Mouse (Mus musculus) adrenal gland, postnatal 4 days (tissue): Measurements from ENCODE around the gene Spaca4. TPM values are rescaled to one million over a fixed set of nuclear protein-coding genes. Genes with fewer than 3 reads are reported as not detected.

ENCODE experiments used
- DNase-seq, 2 experiments: peaks; one replicate each; pipeline ENCODE4 v3.0.0; 2021 to 2022; ENCODE audit warnings: low spot score in 2 of 2, mixed read lengths in 2 of 2
- total RNA-seq, 2 experiments: library from RNA; stranded (reverse); gene quantifications; 2 replicates each; pipeline ENCODE4 v1.2.3; 2021

The Spaca4 gene
- total RNA-seq, 2 experiments from 2014 or later, result not detected

DNA sequence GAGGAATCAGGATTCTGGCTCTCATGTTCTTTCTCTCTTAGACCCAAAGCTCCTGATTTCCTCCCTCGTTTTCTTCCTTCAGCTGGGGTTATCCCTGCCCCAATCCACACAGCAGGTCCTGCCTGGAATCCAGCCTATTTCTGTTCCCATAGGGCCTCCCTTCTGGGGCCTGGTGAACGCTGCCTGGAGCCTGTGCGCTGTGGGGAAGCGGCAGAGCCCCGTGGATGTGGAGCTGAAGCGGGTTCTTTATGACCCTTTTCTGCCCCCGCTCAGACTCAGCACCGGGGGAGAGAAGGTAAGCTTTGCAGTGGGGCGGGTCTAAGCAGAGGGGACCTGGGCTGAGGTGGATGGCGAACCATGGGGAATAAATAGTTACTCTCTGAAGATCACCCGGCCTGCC lies 24.5 kb downstream of the Spaca4 start:
- no peak for DNase-seq

DNA sequence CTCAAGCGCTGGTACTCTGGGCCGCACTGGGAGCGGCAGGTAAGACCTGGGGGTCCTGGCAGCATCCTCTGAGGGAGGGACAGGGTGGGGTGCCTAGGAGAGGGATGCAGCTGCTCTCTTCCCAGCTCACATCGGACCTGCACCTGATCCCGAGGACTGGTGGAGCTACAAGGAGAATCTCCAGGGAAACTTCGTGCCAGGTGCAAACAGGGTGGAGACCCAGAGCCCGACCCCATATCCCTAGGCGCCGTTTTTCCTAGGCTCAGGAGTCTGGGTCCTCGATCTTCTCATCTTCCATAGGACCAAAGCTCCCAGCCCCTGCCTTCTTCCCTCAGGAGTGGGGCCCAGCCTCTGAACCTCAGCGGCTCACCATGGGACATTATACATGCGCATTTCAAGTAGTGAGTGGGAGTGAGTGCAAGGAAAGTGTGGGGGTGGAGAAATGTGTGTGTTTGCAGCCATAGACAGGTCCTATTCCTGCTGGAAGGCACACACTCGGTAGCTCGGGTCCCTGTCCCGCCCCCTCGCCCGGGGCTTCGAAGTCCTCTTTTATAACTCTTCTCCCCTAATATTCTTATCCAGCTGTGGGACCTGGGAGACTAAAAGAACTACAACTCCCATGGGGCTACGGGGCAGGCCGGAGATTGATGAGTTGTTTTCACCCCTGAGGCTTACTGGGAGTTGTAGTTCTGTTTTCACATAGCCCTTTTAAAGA lies 25.2 kb downstream of the Spaca4 start:
- DNase-seq, result no peak

DNA sequence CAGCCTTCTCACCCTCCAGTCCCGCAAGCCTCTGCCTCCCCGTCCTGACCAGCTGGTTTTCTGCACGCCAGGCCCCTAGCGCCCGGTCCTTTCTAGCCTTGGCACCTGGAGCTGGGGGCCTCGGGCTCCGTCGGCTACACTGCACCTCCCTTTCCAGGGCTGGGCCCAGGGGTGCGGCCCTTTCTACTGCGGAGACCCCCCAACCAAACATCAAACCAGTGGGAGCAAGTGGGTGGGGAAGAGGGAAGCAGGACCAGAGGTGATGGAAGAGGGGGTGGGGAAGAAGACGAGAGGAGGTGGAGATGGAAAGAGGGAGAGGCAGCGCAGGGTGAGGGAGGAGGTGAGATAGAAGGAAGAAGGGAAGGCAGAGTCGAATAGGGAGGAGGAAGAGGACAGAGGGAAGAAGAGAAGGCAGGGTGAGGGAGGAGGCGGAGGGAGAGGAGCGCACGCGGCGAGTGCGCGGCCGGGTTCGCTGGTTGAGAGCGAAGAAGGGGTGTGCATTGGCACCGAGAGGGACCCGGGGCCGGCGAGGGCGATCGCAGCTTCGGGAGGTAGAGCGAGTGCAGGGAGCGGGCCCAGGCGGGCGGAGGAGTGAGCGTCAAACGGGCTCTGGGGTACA lies 26.0 kb downstream of the Spaca4 start, which contains the start of gene Car11:
TSS of gene Car11 (plus strand) at position 321 of the 619 bp plus-strand sequence.
- no peak for DNase-seq

DNA sequence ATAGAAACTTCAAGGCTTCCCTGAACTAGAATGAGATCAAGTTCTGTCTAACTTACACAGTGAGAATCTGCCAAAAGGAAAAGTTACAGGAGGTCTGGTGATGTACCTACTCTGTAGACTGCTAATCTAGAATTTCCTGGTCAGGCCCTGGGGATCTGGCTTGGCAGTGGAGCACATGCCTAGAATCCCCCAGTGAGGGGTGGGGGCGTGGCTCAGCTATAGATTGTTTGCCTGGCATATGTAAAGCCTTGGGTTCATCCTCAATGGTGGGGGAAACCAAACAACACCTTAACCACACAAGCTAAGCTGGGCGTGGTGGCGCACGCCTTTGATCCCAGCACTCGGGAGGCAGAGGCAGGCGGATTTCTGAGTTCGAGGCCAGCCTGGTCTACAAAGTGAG lies 27.7 kb downstream of the Spaca4 start:
- DNase-seq, result no peak

DNA sequence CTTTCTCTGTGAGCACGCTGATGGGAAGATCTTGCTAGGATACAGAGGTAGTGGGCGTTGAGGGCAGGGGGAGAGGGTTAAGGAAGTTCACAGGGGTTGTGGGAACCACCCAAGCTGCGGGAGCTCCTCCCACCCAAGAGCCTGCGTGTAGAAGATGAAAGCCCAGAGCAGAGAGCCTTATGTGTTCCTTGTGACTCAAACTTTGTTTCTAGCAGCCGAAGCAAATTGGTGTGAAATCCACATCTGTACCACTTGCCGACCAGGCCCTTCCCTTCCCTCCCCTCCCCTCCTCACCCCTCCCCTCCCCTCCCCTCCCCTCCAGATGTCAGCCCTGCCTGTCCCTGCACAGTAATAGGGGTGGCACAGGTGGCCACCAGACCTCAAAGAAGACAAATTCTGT lies 30.5 kb downstream of the Spaca4 start:
- DNase-seq, result no peak

DNA sequence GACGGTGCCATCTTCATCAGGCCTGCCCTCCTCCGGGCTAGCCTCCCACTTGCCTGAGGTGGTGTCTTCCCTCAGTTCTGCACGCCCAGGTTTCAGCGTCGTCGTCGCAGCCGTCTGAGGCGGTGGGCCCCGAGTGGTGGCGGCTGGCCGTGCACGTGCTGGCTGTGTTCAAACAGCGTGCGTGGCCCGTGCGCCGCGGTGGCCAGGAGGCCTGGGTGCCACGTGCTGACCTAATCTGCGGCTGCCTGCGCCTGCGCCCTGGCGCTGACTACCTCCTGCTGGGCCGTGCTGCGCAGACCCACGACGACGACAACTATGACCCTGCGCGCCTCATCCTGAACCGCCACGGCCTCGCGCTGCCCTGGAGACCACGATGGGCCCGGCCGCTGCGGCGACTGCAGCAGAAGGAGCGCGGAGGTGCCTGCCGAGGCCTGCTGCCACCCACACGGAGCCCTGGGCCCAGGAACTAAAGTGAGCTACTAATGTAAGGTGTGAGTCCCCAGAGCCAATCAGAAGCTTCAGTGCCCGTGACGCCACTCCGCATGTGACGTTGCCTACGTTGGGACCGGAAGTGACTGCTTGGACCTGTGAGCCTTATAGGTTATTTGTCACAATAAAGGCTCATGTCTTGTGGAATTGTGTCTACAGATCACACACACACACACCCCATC lies 31.6 kb downstream of the Spaca4 start, which contains the start of gene Sec1:
TSS of gene Sec1 (minus strand) at position 482 of the 671 bp plus-strand sequence.
- no peak for DNase-seq

DNA sequence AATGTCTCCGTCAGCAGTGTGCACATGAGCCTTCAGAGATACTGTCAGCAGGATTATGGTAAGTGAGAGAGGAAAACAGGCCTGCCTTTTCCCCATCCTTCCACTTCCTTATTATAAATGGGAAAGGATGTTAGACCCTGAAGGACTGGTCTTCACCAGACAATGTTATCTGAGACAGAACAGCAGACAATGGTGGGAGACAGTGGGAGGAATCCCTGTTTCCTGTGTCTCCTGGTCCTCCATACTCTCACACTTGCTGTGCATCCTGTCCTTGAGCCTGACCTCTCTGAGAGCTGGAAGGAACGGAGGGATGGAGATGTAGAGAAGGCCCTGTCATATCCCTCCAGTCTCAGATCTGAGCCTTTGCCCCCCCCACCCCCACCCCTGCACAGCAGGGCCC lies 33.2 kb downstream of the Spaca4 start:
- no peak for DNase-seq

DNA sequence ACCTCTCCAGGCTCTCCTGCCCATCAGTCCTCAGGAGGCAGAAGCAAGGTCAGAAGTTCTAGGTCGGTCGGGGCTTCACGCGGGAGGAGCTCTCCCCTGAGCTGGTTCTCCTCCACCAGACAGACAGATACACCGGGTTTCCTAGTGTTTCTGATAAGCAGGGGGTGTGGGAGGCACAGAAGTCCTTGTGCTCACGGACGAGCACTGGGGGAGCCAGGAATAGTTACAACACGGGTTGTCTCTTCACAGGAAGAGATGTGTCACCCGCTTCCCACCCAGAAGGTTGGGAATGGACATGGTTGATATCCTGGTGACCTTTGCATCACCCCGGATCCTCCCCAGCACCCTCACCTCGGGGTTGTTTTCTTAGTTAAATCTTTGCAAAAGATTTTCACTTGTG lies 35.8 kb downstream of the Spaca4 start:
- no peak for DNase-seq

DNA sequence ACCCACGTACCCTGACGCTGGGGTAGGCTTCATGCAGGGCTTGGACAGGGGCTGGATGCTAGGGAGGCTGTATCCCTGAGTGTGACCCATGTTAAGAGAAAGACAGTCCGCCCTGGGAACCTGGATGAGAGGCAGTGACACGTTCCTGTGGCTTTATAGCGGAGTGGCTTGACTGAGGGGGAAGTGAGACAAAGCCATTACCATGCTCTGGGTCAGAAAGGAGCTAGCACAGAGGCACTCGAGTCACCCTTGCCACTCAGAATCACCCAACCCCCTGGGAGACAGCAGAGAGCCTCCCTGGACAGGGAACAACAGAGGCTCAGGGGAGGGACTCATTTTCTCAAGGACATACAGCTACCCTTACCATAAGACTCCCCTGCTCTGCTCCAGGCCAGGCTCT lies 36.5 kb downstream of the Spaca4 start:
- DNase-seq, result no peak

DNA sequence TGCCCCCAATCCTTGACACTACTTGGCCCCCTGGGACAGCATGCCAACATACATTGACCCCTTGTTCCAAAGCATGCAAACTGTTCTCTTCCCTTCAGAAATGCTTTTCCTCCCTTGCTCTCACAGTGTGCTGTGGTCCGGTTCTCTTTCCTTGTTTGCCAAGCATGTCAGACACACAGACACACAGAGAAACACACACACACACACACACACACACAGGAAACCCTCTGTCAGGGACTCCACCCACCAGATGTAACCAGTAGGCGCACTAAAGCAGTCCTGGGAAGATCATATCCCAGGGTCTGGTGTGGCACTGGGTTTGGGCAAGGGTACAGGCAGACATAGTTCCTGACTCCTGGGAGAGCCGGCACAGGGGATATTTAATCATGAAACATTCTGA lies 38.8 kb downstream of the Spaca4 start:
- DNase-seq, result no peak

DNA sequence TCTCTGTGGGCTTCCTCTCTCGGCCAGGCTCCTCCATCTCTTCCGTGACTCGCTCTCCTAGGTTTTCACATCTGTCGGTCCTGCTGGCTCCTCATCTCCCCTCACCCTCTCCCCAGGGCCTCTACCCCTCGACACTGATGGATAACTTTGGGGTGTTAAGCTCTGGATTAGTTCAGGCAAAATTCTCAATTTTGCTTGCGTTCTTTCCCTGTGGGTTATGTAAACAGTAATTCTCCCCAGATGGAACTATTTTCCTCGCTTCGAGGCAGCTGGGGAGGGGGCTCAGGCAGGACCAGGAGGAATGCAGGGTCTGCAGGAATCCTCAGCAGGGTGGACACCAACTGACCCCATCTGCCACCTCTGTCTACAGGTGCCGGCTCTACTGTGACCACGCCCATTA lies 39.8 kb downstream of the Spaca4 start:
- DNase-seq, result no peak

DNA sequence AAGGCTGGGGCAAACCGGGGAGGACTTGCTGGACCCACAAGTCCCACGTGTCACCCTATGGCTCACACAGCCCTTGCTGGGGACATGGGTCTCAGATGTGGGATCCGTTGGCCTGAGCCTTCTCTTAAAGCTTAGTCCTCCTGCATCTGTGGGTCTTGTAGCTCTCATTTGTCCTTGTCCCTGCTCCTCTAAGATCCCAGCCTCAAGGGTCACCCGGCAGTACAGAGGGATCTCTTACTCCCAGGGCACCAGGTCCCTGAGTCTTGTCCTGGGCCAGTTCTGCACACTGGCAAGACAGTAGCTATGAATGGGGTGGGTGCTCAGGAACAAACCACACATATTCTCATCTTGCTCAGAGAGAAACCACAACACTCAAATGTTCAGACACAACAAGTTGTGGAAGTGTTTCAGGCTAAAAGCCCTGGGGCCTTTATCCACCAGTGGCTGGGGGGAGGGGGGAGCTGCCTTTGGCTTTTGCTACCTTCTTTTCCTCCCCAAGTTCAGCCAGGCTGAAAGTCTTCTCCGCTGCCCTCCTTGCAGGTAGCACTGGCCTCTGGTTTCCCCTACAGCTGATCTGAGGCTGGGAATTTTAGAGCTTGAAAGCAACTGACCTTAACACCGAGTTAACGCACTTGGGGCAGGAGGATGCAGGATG lies 42.1 kb downstream of the Spaca4 start, which contains the start of gene Ntn5:
TSS of gene Ntn5 (plus strand) at position 627 of the 655 bp plus-strand sequence.
- no peak for DNase-seq

DNA sequence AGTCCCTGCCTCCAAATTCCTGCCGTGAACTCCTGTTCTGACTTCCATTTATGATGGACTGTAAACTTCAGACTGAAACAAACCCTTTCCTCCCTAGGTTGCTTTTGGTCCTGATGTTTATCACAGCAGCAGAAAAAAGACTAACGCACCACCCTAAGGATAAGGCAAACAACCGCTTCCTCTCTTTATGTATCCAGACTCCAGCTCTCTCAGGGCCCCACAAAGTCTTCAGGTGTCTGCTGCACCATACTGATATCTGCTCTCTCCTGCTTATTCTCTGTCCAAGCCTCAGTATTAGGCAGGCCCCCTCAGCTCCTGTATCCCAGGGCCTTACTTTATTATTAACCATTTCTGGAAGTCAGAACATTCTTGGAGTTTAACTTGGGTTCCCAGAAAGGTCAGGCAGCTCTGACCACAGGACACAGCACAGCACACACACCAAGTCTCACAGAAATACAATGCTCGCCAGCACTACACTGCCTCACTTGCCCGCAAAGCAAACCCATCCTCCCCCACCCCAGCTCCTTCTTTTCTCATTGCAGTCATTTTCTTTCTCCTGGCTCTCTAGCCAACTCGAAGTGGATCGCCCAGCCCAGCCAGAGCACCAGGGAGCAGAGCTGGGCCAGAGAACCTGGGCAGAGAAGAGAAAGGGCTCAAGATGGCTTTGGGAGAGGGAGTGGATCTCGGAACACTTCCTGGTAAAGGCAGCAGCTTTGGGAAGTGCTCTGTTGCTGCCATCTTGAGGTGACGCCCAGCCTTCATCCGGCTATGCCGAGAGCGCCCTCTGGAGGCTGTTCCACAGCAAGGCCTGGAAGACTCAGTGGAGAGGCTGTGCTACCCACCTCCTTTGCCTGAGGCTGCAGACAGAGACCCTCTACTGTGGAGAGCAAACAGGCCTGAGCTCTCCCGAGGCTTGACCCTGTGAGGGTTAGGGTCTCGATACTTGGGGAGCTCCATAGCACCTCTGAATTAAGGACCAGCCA lies 43.2 kb downstream of the Spaca4 start:
- peak; percentile 66 to 82 for DNase-seq

DNA sequence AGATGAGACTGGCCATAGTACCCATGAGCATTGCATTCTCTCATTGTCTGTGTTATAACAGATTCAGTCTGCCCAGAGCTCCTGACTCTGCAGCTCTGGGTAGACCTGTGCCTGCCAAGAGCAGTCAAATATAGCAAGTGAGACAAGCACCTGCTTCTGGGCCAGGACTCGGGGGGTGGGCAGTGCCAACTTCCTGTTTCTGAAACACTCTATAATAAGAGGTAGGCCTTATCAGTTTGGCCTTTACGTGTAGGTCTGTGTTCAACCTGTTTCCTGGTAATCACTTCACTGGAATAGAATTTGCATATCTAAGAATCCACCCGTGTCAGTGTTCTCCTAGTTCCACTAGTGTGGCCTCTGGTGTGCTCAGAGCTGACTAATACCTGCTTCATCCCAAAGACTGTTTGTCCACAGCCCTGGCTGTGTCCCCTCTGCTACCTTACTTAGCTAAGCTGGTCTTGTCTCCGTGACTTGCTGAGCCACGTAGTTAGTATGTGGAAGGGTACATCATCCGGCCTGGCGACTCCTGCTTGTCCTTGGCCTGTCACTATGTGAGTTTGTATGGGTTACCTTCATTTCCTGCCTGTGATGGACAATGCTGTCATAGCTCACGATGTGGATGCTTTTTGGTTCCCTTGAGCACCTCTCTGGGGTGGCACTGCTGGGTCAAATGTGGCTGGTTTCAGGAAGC lies 44.4 kb downstream of the Spaca4 start:
- no peak for DNase-seq

DNA sequence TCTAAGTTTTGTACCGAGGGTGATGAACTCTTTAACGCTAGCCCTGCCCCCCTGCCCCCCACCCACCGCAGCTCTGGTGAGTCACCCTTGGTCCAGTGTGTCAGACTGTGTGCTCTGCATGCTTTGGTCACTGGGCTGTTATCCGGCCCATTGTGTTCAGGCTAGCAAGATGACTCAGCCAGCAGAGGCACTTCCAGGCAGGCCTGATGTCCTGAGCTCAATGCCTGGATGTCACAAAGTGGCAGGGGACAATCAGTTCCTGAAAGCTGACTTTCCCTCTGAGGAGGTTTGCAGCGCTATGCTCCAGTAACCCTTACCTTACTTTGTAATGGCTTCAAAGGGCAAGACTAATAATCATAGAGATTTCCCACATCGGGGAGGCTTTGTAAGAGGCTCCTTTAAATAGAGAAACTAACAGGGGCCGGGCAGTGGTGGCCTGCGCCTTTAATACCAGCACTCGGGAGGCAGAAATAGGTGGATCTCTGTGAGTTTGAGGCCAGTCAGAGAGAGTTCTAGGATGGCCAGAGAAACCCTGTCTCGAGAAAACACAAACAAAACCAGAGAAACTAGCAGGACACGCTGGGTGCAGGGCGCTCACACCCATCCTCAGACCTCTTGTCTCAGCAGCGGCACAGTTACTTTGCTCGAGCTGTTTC lies 45.5 kb downstream of the Spaca4 start:
- DNase-seq, result no peak

DNA sequence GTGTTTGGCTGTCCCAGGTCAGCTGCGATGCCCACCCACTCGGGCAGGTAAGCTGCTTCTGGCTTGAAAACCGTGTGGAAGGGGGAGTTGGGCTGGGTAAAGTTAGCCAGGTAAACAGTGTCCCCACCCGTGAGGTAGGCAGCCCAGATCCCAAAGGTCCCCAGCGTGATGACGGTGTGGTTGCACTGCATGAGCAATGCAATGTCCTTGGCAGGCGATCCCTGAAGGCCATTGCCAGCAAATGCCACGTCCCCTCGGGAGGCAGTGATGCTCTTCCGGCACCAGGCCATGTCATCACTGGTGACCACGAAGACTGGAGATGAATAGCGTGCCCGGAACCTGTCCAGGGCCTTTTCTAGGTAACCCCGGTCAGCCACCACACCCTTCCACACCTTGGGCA lies 47.1 kb downstream of the Spaca4 start:
- DNase-seq, result no peak

DNA sequence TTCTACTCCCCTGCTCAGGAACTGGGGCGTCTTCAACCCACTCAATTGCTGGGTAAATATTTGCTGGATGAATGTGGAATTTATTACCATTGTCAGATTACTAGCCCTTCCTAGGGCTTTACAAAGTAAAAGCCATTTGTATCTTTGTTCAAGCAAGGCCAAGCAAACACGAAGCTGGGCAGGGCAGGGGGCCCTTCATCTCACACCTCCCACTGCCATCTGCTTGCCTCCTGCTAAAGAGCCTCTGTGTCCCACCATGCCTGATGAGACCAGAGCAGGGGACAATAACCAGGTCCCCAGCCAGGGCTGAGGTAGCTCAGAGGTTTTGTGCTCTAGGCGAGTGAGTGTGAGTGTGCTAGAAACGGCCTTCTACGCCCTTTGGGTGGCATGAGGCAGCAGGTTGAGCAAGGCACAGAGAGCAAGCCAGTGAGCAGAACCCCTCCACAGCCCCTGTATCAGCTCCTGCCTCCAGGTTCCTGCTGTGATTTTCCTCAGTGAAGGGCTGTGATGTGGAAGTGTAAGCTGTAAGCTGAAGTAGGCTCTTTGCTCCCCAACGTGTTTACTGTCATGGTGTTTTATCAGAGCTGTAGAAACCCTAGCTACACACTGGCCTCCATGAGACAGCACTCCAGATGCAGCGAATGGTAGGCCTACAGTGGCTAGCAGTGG lies 47.9 kb downstream of the Spaca4 start:
- no peak for DNase-seq
